In the genomic region with DNA sequence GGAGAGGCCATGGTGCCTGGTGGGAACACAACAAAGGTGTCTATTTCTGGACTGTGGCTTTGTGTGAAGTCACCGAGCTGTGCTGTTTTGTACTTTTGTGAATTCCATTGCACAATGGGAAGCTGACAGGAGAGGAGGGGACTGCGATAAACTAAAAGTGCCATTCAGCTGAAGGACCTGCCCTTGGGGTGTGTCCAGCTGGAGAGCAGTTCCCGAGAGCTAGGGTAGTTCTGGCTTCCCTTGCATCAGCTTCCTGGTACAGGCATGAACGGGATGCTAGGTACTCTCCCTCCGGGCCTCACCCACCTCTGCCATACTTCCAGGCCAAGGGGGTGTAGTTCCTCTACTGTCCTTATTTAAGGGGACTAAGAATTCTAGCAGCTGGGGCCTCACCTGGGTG, we compare ENCODE assay signal across 19 mouse cellular contexts.
DNase-seq lines count a peak whose midpoint lies in the region; ATAC-seq and TF ChIP-seq lines count a peak whose summit lies in the region.
"Had no signal": no experiment of that assay in that cellular context is flagged by ENCODE, and none has a peak within 500 bp of the region (broad histone marks: within the 10 kb centered on the region; RNA-seq: fewer than 3 reads in every experiment).

No protein-coding gene starts in this region.

- TF ChIP-seq CTCF in lung, embryonic 14.5 days (IDR thresholded peaks at IDR 0.05; ENCODE audit: low read depth), result no peak

- no peak overlapping the region for H3K4me2 ChIP-seq in lung, embryonic 14.5 days
- H3K4me2 ChIP-seq: forebrain, embryonic 15.5 days; neural tube, embryonic 13.5 days had no signal

- no peak for DNase-seq in heart, embryonic 10.5 days (ENCODE audit: low spot score)
- DNase-seq in heart, adult 9 months (ENCODE audit: low spot score in 2 of 2), result no peak
- DNase-seq in kidney, postnatal 14 days, result peak; percentile 42
- DNase-seq in kidney, adult 9 months, result no peak
- peak; percentile 6 for DNase-seq in lung, embryonic 14.5 days
- DNase-seq in yolk sac, embryonic 10.5 days (ENCODE audit: low spot score), result peak; percentile 7
- no peak for DNase-seq in B cell, adult 2 months
- DNase-seq in gastrocnemius, postnatal 25 days, result no peak
- DNase-seq: cerebellum, postnatal 10 days; gastrocnemius, postnatal 36 days; layer of hippocampus, adult 9-11 months; right cerebral cortex, postnatal 14 days; thymus, postnatal 4 days had no signal

- H3K27ac ChIP-seq in heart, embryonic 10.5 days, result peak overlapping the region; percentile 47
- no peak overlapping the region for H3K27ac ChIP-seq in lung, embryonic 14.5 days (ENCODE audit: low read depth)
- H3K27ac ChIP-seq: forebrain, embryonic 15.5 days; limb, embryonic 10.5 days; neural tube, embryonic 13.5 days had no signal

- no peaks in the 10 kb centered on the region for H3K27me3 ChIP-seq in heart, embryonic 10.5 days (ENCODE audit: insufficient read depth, poor library complexity, severe bottlenecking)
- no peaks in the 10 kb centered on the region for H3K27me3 ChIP-seq in lung, embryonic 14.5 days (ENCODE audit: insufficient read depth, low read length)
- H3K27me3 ChIP-seq: forebrain, embryonic 15.5 days; neural tube, embryonic 13.5 days had no signal

- no peaks in the 10 kb centered on the region for H3K36me3 ChIP-seq in heart, embryonic 10.5 days
- H3K36me3 ChIP-seq in lung, embryonic 14.5 days (ENCODE audit: insufficient read depth), result no peaks in the 10 kb centered on the region
- H3K36me3 ChIP-seq: forebrain, embryonic 15.5 days; limb, embryonic 10.5 days; neural tube, embryonic 13.5 days had no signal

- no peak overlapping the region for H3K4me3 ChIP-seq in heart, embryonic 10.5 days
- no peak overlapping the region for H3K4me3 ChIP-seq in lung, embryonic 14.5 days (ENCODE audit: low read depth, low read length)
- H3K4me3 ChIP-seq: forebrain, embryonic 15.5 days; limb, embryonic 10.5 days; neural tube, embryonic 13.5 days had no signal

- H3K9ac ChIP-seq in lung, embryonic 14.5 days, result no peak overlapping the region
- H3K9ac ChIP-seq: forebrain, embryonic 15.5 days; neural tube, embryonic 13.5 days had no signal

- 42% methylated on average over 5 of the region's 5 CpGs for WGBS in heart, embryonic 10.5 days
- 39% methylated on average over 5 of the region's 5 CpGs for WGBS in lung, embryonic 14.5 days

- H3K4me1 ChIP-seq in heart, embryonic 10.5 days, result peaks cover 11% of the 10 kb centered on the region; the same call in 1 of the 2 replicates
- no peaks in the 10 kb centered on the region for H3K4me1 ChIP-seq in lung, embryonic 14.5 days (ENCODE audit: insufficient read depth)
- H3K4me1 ChIP-seq: forebrain, embryonic 15.5 days; neural tube, embryonic 13.5 days had no signal

- no peaks in the 10 kb centered on the region for H3K9me3 ChIP-seq in heart, embryonic 10.5 days
- no peaks in the 10 kb centered on the region for H3K9me3 ChIP-seq in lung, embryonic 14.5 days (ENCODE audit: low read depth, low read length)
- H3K9me3 ChIP-seq: forebrain, embryonic 15.5 days; limb, embryonic 10.5 days; neural tube, embryonic 13.5 days had no signal

- ATAC-seq in lung, embryonic 14.5 days (ENCODE audit: insufficient read depth), result 0 out of 2 replicates have a peak, but pooled peaks have one; percentile 52
- ATAC-seq: CD4-positive, CD25-positive, alpha-beta regulatory T cell, adult 4 months; forebrain, embryonic 15.5 days; inflammation-experienced regulatory T-cells, adult 6 months; midbrain, embryonic 16.5 days had no signal

Comparison
In these comparisons a context has a peak if more than half of its experiments do, and no peak if none do; other contexts are left out.
1. DNase-seq: peak in kidney, postnatal 14 days (single experiment), lung, embryonic 14.5 days (single experiment) and yolk sac, embryonic 10.5 days (single experiment); none in heart, embryonic 10.5 days (single experiment), heart, adult 9 months (0 of 2), kidney, adult 9 months (single experiment), B cell, adult 2 months (0 of 2) and gastrocnemius, postnatal 25 days (single experiment).